Mouse (Mus musculus) CH12.LX (cell line): ENCODE measurements around the gene Sytl1.

Experiments used
- CTCF ChIP-seq, 2 experiments: IDR thresholded peaks in 1 of 2; conservative IDR thresholded peaks in 1 of 2; 2 replicates each; pipeline ENCODE4 v1.5.1; 2011 to 2012; ENCODE audit warnings: low read depth in 2 of 2, low read length in 2 of 2, improper control_type of control experiment in 1 of 2, inconsistent platforms in 1 of 2, mild to moderate bottlenecking in 1 of 2, moderate library complexity in 1 of 2
- EP300 ChIP-seq: IDR thresholded peaks from 2 replicates; pipeline ENCODE4 v1.6.1; 2011; ENCODE audit warnings: low read length, improper control_type of control experiment
- MYC ChIP-seq: IDR thresholded peaks from 2 replicates; pipeline ENCODE4 v1.6.1; 2011; ENCODE audit warnings: low read depth, mild to moderate bottlenecking, improper control_type of control experiment, low read length
- POLR2A ChIP-seq: IDR thresholded peaks from 2 replicates; pipeline ENCODE4 v1.6.1; 2011; ENCODE audit warnings: low read depth, mild to moderate bottlenecking, improper control_type of control experiment, low read length
- TCF12 ChIP-seq: IDR thresholded peaks from 2 replicates; pipeline ENCODE4 v1.6.1; 2014; ENCODE audit warnings: low read depth, mild to moderate bottlenecking, inconsistent platforms, low read length, improper control_type of control experiment
- USF1 ChIP-seq: IDR thresholded peaks from 2 replicates; pipeline ENCODE4 v1.6.1; 2014; ENCODE audit warnings: low read depth, mild to moderate bottlenecking, inconsistent platforms, low read length, improper control_type of control experiment
- ZKSCAN1 ChIP-seq: IDR thresholded peaks from 2 replicates; pipeline ENCODE4 v1.6.1; 2012; ENCODE audit warnings: low read depth, inconsistent platforms, low read length, improper control_type of control experiment, borderline replicate concordance

- no peak for TF ChIP-seq ZKSCAN1
- TF ChIP-seq EP300: no peak
- TF ChIP-seq CTCF (conservative IDR thresholded peaks at IDR 0.05 in 1 of 2, IDR thresholded peaks at IDR 0.05 in 1 of 2; ENCODE audit: low read depth in 2 of 2, low read length in 2 of 2): no peak
- no peak for TF ChIP-seq POLR2A
- no peak for TF ChIP-seq TCF12
- no peak for TF ChIP-seq MYC
- TF ChIP-seq USF1: no peak
Observed at GRCm38 (mm10) chr4:133257230-133257629, 5.7 kb downstream of the Sytl1 start.
